ENCODE assay signal across 9 mouse cellular contexts in genomic region chr3:129918434-129918833, GRCm38 (mm10). TPM values are rescaled to one million over a fixed set of nuclear protein-coding genes. Genes with fewer than 3 reads are reported as not detected.
A peak's percentile ranks its signal among the peaks of the same experiment; 100 is the strongest.
DNase-seq lines count a peak whose midpoint lies in the region; ATAC-seq and TF ChIP-seq lines count a peak whose summit lies in the region.
"Had no signal": no experiment of that assay in that cellular context is flagged by ENCODE, and none has a peak within 500 bp of the region (broad histone marks: within the 10 kb centered on the region; RNA-seq: fewer than 3 reads in every experiment).

No protein-coding gene starts in this region.

- TF ChIP-seq EP300 in lung, postnatal 0 days (IDR thresholded peaks at IDR 0.05), result no peak

- no peak overlapping the region for H3K27ac ChIP-seq in bone marrow, adult 2 months (ENCODE audit: control insufficient read depth, insufficient read depth, low read depth, low read length, poor library complexity)
- H3K27ac ChIP-seq in hindbrain, embryonic 10.5 days, result no peak overlapping the region
- no peak overlapping the region for H3K27ac ChIP-seq in layer of hippocampus, adult 2 months
- H3K27ac ChIP-seq in lung, postnatal 0 days (ENCODE audit: low read length), result no peak overlapping the region
- H3K27ac ChIP-seq: lung, embryonic 15.5 days had no signal

- ATAC-seq in G1E (ENCODE audit: extremely low read depth, insufficient number of reproducible peaks, low FRiP score, poor library complexity, severe bottlenecking), result 0 out of 2 replicates have a peak, but pooled peaks have one; percentile 34
- peak; percentile 70 for ATAC-seq in lung, postnatal 0 days

- no peak overlapping the region for H3K4me2 ChIP-seq in lung, postnatal 0 days (replicated peaks; ENCODE audit: low read depth, low read length)
- H3K4me2 ChIP-seq: lung, embryonic 15.5 days had no signal

- WGBS in bone marrow, adult 2 months, result 20% methylated on average over 13 of the region's 13 CpGs
- 16% methylated on average over 13 of the region's 13 CpGs for WGBS in hindbrain, embryonic 10.5 days
- 16% methylated on average over 13 of the region's 13 CpGs for WGBS in lung, postnatal 0 days

- no peaks in the 10 kb centered on the region for H3K27me3 ChIP-seq in G1E (ENCODE audit: insufficient read depth, low read length)
- no peaks in the 10 kb centered on the region for H3K27me3 ChIP-seq in hindbrain, embryonic 10.5 days (ENCODE audit: insufficient read depth, poor library complexity, severe bottlenecking)
- H3K27me3 ChIP-seq in lung, postnatal 0 days (replicated peaks; ENCODE audit: insufficient read depth, low read length), result no peaks in the 10 kb centered on the region
- H3K27me3 ChIP-seq: lung, embryonic 15.5 days had no signal

- no peak overlapping the region for H3K4me3 ChIP-seq in G1E (ENCODE audit: low read depth, low read length)
- no peak overlapping the region for H3K4me3 ChIP-seq in bone marrow, adult 2 months (replicated peaks; ENCODE audit: control insufficient read depth, low read depth, low read length)
- no peak overlapping the region for H3K4me3 ChIP-seq in hindbrain, embryonic 10.5 days
- no peak overlapping the region for H3K4me3 ChIP-seq in layer of hippocampus, adult 2 months
- no peak overlapping the region for H3K4me3 ChIP-seq in lung, postnatal 0 days (ENCODE audit: low read depth, low read length)
- H3K4me3 ChIP-seq: lung, embryonic 15.5 days had no signal

- TF ChIP-seq CTCF in G1E (IDR thresholded peaks at IDR 0.05; ENCODE audit: low read depth, low read length), result peak; percentile 26; the same call in 1 of the 2 replicates
- peak; percentile 58 for TF ChIP-seq CTCF in bone marrow, adult 2 months (IDR thresholded peaks at IDR 0.05; ENCODE audit: control insufficient read depth, insufficient read depth, low read length)
- TF ChIP-seq CTCF in layer of hippocampus, adult 2 months (conservative IDR thresholded peaks at IDR 0.05), result peak; percentile 88
- peak; percentile 86 for TF ChIP-seq CTCF in lung, postnatal 0 days (IDR thresholded peaks at IDR 0.05)

- DNase-seq in G1E (ENCODE audit: low spot score), result no peak
- peak; percentile 42 for DNase-seq in fibroblast of lung, adult 2 months (ENCODE audit: low read depth)
- DNase-seq in hindbrain, embryonic 10.5 days (ENCODE audit: low spot score), result peak; percentile 64
- peak; percentile 78 to 79 for DNase-seq in layer of hippocampus, adult 2 months (ENCODE audit: low spot score in 2 of 2)
- peak; percentile 79 for DNase-seq in lung, postnatal 0 days (ENCODE audit: low spot score)
- DNase-seq in ovary, postnatal 36 days (ENCODE audit: low spot score), result peak; percentile 71
- no peak for DNase-seq in spleen, postnatal 4 days (ENCODE audit: low spot score in 2 of 2)

- peaks cover 23% of the 10 kb centered on the region for H3K36me3 ChIP-seq in G1E (replicated peaks)
- H3K36me3 ChIP-seq in hindbrain, embryonic 10.5 days, result peaks cover 15% of the 10 kb centered on the region
- peaks cover 5% of the 10 kb centered on the region for H3K36me3 ChIP-seq in lung, postnatal 0 days (ENCODE audit: insufficient read depth, low read length)

- no peaks in the 10 kb centered on the region for H3K9me3 ChIP-seq in G1E (replicated peaks)
- no peaks in the 10 kb centered on the region for H3K9me3 ChIP-seq in hindbrain, embryonic 10.5 days
- no peaks in the 10 kb centered on the region for H3K9me3 ChIP-seq in lung, postnatal 0 days (ENCODE audit: low read length)
- H3K9me3 ChIP-seq: lung, embryonic 15.5 days had no signal

- H3K9ac ChIP-seq in lung, postnatal 0 days (replicated peaks; ENCODE audit: low read depth), result no peak overlapping the region
- H3K9ac ChIP-seq: lung, embryonic 15.5 days had no signal

- no peaks in the 10 kb centered on the region for H3K4me1 ChIP-seq in G1E (ENCODE audit: insufficient read depth, low read depth, low read length)
- H3K4me1 ChIP-seq in bone marrow, adult 2 months (ENCODE audit: control insufficient read depth, insufficient read depth, low read length), result no peaks in the 10 kb centered on the region
- H3K4me1 ChIP-seq in hindbrain, embryonic 10.5 days (replicated peaks), result no peaks in the 10 kb centered on the region; the same call in 1 of the 2 replicates
- no peaks in the 10 kb centered on the region for H3K4me1 ChIP-seq in lung, postnatal 0 days (ENCODE audit: insufficient read depth, low read depth, low read length)
- H3K4me1 ChIP-seq: lung, embryonic 15.5 days had no signal

- no peak for TF ChIP-seq POLR2A in bone marrow, adult 2 months (IDR thresholded peaks at IDR 0.05; ENCODE audit: borderline replicate concordance, control insufficient read depth, low read depth, low read length)

RNA-seq across cellular contexts. Expression of gene Casp6, which starts 17.2 kb away (rescaled TPM):
- total RNA-seq in G1E (2014; fragmentation: Nextera tagmentation) (57.4 and 63.1 TPM in 2 replicates), G1E (2017) (37.3 TPM in 2 replicates)
- polyA plus RNA-seq in G1E (2012), result 23.2 and 27.5 TPM in 2 replicates
- polyA plus RNA-seq in bone marrow, adult 2 months (2011; ENCODE audit: insufficient read depth, insufficient read length, low replicate concordance, missing spikeins), result 10.7 and 16.2 TPM in 2 replicates
- 74.5 and 77.1 TPM in 2 replicates for polyA plus RNA-seq in hindbrain, embryonic 10.5 days (2016; fragmentation: Nextera tagmentation; extraction: Ambion mirVana)
- total RNA-seq in layer of hippocampus, adult 2 months (2021), result 1 to 10 TPM; 5.1 to 9.0 TPM
- polyA plus RNA-seq in lung, postnatal 0 days (2015; fragmentation: Nextera tagmentation; extraction: Ambion mirVana), result 76.5 and 83.4 TPM in 2 replicates

RNA-seq across cellular contexts. Expression of gene Pla2g12a, which starts 40.0 kb away (rescaled TPM):
- 40.8 and 45.9 TPM in 2 replicates for total RNA-seq in G1E (2014; fragmentation: Nextera tagmentation)
- 77.4 and 97.4 TPM in 2 replicates for total RNA-seq in G1E (2017)
- polyA plus RNA-seq in G1E (2012), result 145 and 196 TPM in 2 replicates
- polyA plus RNA-seq in bone marrow, adult 2 months (2011; ENCODE audit: insufficient read depth, insufficient read length, low replicate concordance, missing spikeins), result 39.5 and 41.6 TPM in 2 replicates
- 27.6 and 28.1 TPM in 2 replicates for polyA plus RNA-seq in hindbrain, embryonic 10.5 days (2016; fragmentation: Nextera tagmentation; extraction: Ambion mirVana)
- 10 to 100 TPM; 25.2 to 25.8 TPM for total RNA-seq in layer of hippocampus, adult 2 months (2021)
- 34.0 and 43.7 TPM in 2 replicates for polyA plus RNA-seq in lung, postnatal 0 days (2015; fragmentation: Nextera tagmentation; extraction: Ambion mirVana)

RNA-seq across cellular contexts. Expression of gene Mcub, which starts 51.6 kb away (rescaled TPM):
- not detected in 2 replicates for total RNA-seq in G1E (2014; fragmentation: Nextera tagmentation)
- not detected in 2 replicates for total RNA-seq in G1E (2017)
- polyA plus RNA-seq in G1E (2012), result not detected in 2 replicates
- 2.3 TPM in 1 of 2 replicates, not detected in the other for polyA plus RNA-seq in bone marrow, adult 2 months (2011; ENCODE audit: insufficient read depth, insufficient read length, low replicate concordance, missing spikeins)
- 1.8 and 2.0 TPM in 2 replicates for polyA plus RNA-seq in hindbrain, embryonic 10.5 days (2016; fragmentation: Nextera tagmentation; extraction: Ambion mirVana)
- total RNA-seq in layer of hippocampus, adult 2 months (2021), result 1 to 10 TPM; 3.5 to 5.3 TPM
- polyA plus RNA-seq in lung, postnatal 0 days (2015; fragmentation: Nextera tagmentation; extraction: Ambion mirVana), result 11.2 and 11.8 TPM in 2 replicates

Comparison
In these comparisons a context has a peak if more than half of its experiments do, and no peak if none do; other contexts are left out.
1. DNase-seq: peak in fibroblast of lung, adult 2 months (single experiment), hindbrain, embryonic 10.5 days (single experiment), layer of hippocampus, adult 2 months (2 of 2), lung, postnatal 0 days (single experiment) and ovary, postnatal 36 days (single experiment); none in G1E (single experiment) and spleen, postnatal 4 days (0 of 2).
2. CTCF ChIP-seq: peak in every context shown above with its lines; median percentile 88 in layer of hippocampus, adult 2 months; 86 in lung, postnatal 0 days; 58 in bone marrow, adult 2 months; 26 in G1E.